Mouse (Mus musculus) spleen, adult 18-20 months (tissue): ENCODE measurements at regions not wholly inside any gene's neighbourhood (a gene's known extent, or its start where the extent isn't known, plus 50 kb on each side); places are given as distances from the start of the nearest gene placed in this dataset.

ENCODE experiments used
- DNase-seq, 2 experiments: peaks; one replicate each; pipeline ENCODE4 v3.0.0; 2022; ENCODE audit warnings: mixed read lengths in 2 of 2

DNA sequence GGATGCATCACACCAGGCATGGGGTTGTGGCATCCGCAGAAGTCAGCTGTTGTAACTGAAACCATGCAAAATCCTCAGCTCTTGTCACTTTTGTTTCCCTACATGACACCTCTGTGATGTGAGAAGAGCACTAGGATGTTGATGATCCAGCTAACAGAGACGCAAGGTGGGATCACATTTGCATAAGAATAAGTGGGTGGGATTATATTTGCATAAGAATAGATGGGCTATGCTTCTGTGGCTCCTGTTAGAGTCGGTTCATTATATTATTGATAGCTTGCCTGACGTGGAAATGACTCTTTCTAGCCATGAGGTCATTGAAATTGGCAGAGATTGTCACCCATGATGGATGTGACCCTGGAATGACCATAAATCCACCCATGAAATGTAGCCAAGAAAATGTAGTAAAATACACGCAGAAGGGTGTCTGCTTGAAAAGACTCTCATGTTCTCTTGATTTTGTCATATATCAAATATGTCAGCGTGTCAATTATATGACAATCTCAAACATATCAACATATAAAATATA, 102.2 kb upstream of the Arg1 start:
- no peak for DNase-seq

DNA sequence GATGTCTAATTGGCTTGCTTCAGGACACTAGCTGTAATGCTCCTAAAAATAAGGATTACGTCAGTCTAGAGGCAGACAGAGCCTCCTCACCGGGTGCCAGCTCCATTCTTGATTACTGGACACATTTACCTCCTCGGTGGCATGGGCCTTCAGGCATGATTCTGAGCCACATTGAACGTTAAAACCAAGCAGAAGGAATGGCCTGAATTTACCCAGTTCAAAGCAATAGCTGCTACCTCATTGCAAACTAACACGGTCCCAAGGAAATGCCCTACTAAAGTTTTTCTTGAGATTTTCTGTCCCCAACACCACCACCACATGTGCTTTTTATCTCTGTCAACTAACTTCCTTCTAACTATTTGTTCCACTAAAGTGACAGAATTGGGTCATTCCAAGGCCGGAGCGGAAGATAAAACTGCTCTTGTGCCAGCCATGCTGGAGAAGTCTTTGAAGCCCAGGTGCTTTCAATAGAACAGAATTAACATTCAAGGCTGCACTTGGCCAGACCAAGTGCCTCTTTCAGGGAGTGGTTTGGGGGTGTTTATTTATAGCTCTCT, 96.4 kb upstream of the Arg1 start:
- DNase-seq, result no peak

DNA sequence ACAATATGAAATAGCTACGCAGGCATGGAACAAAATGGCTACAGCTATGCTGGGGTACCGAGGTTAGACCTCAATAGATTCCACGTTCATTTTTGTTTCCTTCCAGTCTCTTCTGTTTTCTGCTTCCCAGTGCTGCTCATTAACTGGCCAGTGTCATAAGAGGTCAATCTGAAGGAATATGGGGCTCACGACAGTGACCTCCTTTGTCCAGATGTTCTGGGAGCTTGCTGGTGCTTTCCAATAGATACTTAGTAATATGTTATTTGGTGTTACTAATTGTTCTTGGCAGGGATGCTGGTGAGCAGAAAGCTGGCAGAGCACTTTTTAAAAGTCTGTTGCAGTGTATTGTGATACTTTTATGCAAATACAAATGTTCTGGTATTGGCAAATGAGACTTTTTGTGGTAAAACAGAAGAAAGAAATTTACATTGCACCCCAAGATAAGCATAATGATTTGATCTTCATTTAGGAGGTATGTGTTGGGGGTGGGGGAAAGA, 95.8 kb upstream of the Arg1 start:
- no peak for DNase-seq

DNA sequence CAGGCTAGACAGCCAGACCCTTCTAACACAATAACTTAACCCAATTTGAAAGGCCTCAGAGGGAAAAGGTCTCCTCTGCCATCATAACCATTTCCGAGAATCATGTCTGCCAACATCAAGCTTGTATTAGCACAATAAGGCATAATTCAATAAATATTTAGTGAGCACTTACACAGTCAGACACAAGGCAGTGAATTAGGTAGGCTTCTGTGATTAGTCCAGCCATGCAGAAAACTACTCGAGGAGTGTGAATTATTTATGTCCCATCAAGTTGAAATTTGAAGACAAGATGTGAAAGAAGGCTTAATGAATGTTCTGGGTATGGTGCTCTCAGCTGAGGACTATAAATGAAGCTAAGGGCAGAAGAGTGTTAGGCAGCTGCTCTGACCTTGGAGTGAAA, 91.7 kb upstream of the Arg1 start:
- DNase-seq, result no peak

DNA sequence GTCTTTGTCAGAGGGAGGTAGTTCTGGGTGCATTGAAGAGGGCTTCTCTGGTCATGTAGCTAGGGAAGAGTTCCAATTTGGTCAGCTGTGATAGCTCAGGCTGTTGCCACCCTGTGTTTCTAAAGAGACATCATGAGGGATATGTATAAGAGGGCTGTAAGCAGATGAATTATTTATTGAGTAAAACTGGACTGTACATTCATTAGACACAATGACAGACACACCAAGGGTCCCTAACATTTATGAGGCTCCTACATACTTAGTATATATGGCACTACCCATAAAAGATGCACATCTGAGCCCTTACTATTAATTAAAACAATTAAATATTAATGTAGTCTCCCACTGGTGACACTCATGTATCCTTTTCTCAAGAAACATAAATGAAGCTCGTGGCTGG, 90.6 kb upstream of the Arg1 start:
- DNase-seq, result no peak

DNA sequence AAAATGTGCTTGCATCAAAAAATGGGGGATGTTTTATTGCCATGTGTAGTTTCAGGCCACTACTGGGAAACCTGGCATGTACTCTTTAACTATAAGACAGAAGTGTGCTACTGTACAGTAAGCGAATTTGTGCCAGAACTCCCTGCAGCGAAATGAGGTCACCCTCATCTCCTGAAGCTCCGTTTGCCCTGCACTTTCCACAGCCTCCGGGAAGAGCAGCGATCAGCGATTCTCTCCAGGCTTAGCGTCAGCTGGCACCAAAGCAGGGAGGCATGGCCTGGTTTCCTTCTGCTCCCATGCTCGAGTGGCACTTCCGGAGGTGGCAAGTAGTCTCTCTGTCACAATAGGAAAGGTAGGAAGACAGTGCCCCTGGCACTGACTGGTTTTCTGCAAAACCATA, 88.8 kb upstream of the Arg1 start:
- DNase-seq, result no peak

DNA sequence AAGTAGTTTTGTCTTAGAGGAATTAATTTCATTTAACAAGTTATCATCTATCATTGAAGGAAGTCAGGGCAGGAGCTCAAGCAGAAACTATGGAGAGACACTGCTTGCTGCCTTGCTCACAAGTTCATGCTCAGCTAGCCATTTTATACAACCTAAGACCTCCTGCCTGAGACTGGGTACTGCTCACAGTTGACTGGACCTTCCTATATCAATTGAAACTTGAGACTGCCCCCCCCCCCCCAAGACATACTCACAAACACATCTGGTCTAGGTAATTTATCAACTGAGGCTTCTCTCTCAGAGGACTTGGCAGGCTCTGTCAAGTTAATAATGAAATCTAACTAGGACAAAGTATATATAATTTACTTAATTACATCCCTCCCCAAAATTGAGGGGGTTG, 84.8 kb upstream of the Arg1 start:
- DNase-seq, result no peak

DNA sequence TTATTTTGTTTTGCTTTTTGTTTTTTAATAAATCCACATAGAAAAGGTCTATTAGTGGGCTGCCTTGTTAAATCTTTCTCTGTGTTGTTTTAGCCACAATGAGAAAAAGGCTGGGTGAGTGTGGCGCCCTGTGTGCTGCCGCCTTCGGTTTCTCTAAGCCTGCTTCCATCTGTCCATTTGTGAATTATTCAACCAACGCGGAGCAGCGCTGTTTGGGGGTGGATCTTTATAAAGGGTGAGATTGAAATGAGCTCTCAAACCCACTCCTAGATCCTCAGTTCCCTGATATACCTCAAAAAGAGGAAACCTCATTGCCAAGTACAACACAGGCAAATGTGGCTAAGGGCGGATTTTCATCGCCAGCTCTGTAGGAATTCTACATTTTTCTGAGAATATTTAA, 74.0 kb upstream of the Arg1 start:
- DNase-seq, result no peak

DNA sequence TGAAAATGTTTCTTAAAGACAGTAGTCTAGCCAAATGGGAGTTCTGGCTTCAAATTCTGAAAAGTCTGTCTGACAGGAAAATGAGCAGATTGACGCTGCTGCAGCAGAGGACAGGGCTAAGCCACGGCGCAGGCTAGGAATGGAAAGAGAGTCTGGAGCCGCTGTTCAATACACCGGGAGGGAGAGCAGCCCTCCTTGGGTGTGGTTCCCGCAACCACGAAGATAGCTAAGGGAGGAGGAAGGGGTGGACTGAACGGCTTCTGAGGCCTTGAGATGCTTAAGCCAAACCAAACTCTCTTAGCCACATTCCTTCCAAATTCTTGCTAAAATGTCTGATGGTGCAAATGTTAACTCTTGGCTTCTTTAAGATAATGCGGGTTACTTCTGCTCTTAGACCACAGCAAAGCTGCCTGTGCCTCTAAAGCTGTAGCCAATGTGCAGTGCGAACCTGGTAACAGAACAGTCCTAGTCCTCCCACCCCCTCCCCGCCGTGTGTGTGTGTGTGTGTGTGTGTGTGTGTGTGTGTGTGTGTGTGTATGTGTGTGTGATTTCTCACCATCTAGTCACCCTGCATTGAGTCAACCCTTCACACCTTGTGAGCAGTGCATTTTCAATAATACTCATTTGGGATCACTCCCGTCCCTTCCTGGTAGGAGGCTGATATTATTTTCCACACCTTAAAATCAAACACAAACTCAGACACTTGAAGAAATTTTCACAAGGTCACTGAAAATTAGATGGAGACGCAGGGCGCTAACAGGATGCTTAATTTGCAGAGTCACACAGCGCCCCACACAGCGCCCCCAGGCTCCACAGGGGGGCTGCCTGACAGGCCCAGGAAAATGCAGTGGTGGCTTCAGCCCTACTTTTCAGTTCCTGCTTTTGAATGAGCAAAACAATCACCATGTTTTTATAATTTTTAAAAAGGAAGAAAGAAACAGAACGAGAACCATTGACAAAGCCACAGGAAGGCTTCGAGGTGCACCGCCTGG, 73.2 kb upstream of the Arg1 start:
- DNase-seq, result no peak

DNA sequence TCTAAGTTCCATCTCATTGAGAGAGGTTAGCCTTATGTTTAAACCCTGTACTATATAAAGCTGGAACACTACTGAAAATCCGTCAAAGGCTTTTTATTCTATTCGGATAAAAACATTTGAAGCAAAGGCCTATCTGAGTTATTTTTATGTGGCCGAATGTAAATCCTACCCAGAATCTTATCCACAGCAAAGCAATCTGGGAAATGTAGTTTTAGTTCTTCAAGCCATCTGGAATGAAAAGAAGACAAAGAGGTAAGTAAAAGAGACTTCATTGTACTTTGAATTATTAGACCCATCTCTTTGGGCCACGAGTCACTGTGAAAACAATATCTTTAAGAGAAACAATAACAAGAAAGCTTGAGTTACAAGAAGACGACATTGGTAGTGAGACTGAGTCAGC, 72.5 kb upstream of the Arg1 start:
- no peak for DNase-seq

DNA sequence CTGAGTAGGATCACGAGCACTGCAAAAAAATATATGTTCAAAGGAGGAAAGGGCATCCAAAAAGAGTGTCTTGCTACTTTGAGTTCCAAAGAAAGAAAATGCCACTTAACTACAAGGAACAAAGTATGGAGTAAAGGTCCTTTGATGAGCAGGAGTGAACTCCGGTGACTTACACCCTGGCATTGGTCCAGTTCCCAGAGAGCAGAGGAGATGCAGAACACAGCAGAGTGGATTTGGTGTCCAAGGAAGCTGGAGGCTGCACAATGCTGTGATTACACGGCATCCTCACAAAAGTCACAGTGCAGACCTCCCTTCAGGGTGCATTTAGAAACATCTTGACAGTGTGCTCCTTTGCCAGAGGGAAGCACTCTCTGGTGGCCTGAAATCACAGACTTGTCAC, 70.4 kb upstream of the Arg1 start:
- DNase-seq, result no peak

DNA sequence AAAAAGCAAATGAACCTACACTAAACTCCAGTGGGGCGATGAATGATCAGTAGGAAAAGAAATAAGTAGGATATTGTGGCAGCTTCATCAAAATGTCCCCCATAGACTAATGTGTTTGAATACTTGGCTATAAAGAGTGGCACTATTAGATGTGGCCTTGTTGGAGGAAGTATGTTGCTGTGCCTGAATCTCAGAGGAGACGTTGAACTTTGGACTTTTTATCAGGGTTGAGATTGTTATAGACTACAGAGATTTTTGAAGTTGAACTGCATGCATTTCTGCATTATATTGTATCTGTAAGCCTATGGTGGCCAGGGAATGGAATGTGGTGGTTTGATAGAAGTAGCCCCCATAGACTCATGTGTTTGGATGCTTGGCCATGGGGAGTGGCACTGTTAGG, 68.5 kb upstream of the Arg1 start:
- no peak for DNase-seq

DNA sequence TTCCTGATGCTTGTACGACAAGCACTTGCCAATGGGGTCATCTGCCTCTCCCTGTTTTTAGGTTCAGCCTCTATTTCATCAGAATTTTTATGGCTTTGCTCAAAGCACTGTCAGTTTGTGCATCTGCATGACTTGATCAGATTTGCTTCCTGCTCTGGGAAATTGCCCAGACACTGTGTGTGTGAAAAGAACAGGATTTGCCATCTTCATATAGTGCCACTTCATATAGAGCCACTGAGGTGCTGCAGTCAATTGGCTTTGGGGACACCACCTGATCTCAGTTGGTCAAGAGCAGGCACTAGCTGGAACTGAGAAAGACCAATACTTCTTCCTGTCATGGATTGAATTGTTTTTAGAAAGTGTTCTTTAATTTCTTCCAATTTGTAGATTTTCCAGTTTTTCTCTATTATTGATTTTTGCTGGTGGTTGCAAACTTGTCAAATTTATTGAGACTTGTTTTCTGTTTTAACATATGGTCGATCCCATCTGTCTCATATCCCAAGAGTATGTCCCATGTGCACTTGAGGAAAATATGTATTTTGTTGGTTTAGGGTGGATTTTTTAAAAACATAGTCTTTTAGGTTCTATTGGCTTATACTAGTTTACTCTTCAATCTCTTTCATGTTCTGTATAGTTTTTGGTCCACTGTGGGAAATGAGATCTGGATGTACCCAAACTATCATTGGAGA, 62.8 kb upstream of the Arg1 start:
- DNase-seq, result no peak

DNA sequence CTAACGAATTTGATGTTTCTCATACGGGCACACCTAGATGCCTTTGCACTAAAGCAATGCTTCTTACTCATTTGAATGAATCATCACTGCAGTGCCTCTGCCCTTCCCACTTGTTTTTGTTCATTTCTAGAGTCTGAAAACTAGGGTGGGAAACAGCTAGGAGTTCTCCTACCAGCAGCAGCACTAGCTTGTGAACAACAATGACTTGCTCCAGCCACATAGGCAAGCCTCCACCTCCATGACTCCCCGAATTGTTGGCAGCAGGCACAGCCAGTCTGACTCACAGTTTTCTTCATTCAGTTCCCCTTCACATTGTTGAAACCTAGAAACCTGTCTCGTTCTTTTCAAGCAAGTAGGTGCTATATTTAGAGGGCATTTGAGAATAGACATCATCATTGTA, 57.5 kb upstream of the Arg1 start:
- DNase-seq, result no peak

DNA sequence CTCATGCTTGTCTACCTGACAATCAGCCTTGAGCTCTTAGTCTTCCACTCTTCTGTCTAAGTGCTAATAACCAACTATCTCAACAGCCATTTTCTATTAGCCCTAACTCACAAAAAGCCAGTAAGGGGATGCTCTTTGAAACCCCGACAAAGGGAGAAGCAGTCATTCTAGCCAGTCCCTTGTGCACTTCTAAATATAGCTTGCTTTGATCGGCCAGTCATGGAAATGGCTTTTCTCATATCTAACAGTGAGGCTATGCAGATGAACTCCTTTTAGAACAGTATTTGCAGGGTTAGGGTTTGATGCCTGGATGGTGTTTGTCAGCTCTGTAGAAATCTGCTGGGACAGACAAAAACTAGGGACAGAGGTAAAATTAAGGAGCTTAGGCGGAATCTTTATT, 54.5 kb upstream of the Arg1 start:
- no peak for DNase-seq
